Mouse (Mus musculus) lung, adult 2 months (tissue): ENCODE data around the gene Tfdp2.

Experiments used
- CTCF ChIP-seq: fragments of 200-500 bp; IDR thresholded peaks from 2 replicates; pipeline ENCODE4 v1.5.1; 2011; ENCODE audit warnings: mild to moderate bottlenecking, low read length, control low read depth; ENCODE audit not compliant: insufficient read depth
- POLR2A ChIP-seq: fragments of 200-500 bp; IDR thresholded peaks from 2 replicates; pipeline ENCODE4 v1.6.1; 2011; ENCODE audit warnings: low read depth, mild to moderate bottlenecking, control low read depth, low read length, borderline replicate concordance; ENCODE audit errors: extremely low read depth

DNA sequence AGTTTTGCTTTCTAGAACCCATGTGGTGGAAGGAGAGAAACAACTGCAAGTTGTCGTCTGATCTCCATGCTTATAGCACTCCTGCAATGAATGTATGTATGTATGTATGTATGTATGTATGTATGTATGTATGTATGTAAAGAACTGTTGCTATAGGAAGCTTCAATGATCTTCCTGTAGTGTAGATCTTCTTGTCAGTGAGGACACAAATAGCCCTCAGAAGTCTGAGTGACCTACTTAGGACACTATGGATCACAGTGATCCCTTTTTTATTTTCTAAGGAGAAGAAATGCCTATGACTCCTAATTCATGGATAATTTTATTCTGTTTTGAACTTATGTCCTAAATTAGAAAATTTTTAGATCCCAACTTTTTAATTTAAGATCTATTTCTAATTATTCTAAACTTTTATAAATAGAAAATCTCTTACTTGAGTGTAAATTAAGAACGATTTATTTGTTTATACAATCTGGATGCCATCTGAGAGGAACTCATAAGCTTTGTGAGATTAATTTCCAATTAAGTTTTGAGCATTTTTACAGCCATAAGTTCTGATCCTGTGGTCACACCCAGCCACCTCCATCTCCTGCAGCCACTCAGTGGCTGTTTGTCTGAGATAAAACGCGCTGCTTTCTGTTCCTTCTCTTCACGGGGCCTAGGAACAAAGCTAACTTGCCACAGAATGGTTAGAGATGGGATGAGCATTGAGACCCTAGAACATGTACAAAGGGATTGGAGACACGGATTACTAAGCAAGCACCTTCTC, 70.9 kb downstream of the Tfdp2 start:
- TF ChIP-seq CTCF (no peak), POLR2A (no peak)
